Mouse (Mus musculus) cerebellum, adult 2 months (tissue): ENCODE measurements around the gene Zfp362. TPM values are rescaled to one million over a fixed set of nuclear protein-coding genes. Genes with fewer than 3 reads are reported as not detected.
A peak's percentile ranks its signal among the peaks of the same experiment; 100 is the strongest.

Experiments used
- DNase-seq, 2 experiments: peaks; one replicate each; pipeline ENCODE4 v3.0.0; 2021
- H3K27ac ChIP-seq: fragments of 200-500 bp; 2 replicates; pipeline ENCODE4 v1.5.1; 2012; ENCODE audit warnings: low read length, control low read depth, inconsistent platforms; ENCODE audit not compliant: insufficient read depth
- H3K27me3 ChIP-seq: fragments of 200-500 bp; 2 replicates; pipeline ENCODE4 v1.6.1; 2012; ENCODE audit warnings: inconsistent platforms, mild to moderate bottlenecking, low read length, moderate library complexity; ENCODE audit not compliant: control insufficient read depth, insufficient read depth
- H3K4me1 ChIP-seq: fragments of 200-500 bp; 2 replicates; pipeline ENCODE4 v1.6.1; 2011; ENCODE audit warnings: low read length; ENCODE audit not compliant: control insufficient read depth, insufficient read depth
- H3K4me3 ChIP-seq: fragments of 200-500 bp; replicated peaks from 2 replicates; pipeline ENCODE3; 2011; ENCODE audit warnings: mild to moderate bottlenecking, low read depth, low read length, control low read depth; ENCODE audit not compliant: insufficient read depth
- CTCF ChIP-seq: fragments of 200-500 bp; IDR thresholded peaks from 2 replicates; pipeline ENCODE4 v1.5.1; 2011; ENCODE audit warnings: low read depth, mild to moderate bottlenecking, control low read depth, low read length, moderate library complexity, borderline replicate concordance; ENCODE audit not compliant: insufficient read depth
- POLR2A ChIP-seq: fragments of 200-500 bp; IDR thresholded peaks from 2 replicates; pipeline ENCODE4 v1.6.1; 2011; ENCODE audit warnings: low read length, control low read depth, borderline replicate concordance; ENCODE audit not compliant: insufficient read depth
- WGBS: fragments of 180-500 bp; shearing (Covaris S2); methylation state at CpG from one replicate; pipeline ENCODE4 v1.1.7; 2018; 5-methylcytosine and 5-hydroxymethylcytosine counted together
- polyA plus RNA-seq: library from polyadenylated mRNA; depleted of rRNA; stranded (reverse); fragments of >200 nt; gene quantifications from 2 replicates; pipeline ENCODE4 v1.2.3, GENCODE M21; 2012

Gene Zfp362
- polyA plus RNA-seq, 1 experiment = 24.8 TPM

DNA sequence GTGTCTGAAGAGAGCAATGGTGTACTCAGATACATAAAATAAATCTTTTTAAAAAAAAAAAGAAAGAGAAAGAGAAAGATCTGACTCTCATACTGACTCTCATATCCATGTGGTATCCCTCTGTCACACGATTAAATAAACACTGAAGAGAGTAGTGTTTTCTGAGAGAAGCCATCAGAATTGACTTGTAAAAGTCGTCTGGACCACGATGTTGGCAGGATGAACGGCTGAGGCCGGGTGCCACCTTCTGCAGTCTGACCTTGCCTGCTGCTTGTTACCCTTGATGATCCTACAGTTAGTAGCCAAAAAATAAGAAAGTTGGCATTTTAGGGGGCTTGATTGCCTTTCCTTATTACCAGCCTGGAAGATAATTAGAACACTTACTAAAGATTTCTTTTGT, 73.1 kb downstream of the Zfp362 start:
- no peak for DNase-seq
- no peak for TF ChIP-seq POLR2A
- TF ChIP-seq CTCF = no peak
- Histone ChIP-seq H3K27ac (no peak overlapping the region), H3K27me3 (no peaks in the 10 kb centered on the region), H3K4me1 (peaks cover 45% of the 10 kb centered on the region), H3K4me3 (no peak overlapping the region)
- under 1% methylated on average over 5 of the region's 5 CpGs for WGBS

DNA sequence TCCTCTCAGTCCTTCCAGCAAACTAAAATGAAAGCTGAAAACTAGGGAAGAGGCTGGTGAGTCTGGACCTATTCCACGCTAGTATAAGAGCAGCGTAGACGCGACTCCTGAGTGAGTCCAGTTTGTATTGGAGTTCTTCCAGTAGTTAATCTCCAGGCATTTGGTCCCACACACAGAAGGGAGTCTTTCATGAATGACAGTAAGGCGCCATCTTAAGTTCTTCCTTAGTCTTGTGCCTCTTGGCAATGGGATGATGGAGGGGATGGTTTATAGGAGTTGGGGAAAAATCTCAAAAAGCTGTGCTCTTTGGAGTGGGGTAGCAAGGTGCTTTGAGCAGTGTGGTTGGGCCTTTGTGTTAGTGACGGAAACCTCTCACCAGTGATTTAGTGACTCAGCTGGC, 75.6 kb downstream of the Zfp362 start:
- peak overlapping the region; percentile 83; the same call in 1 of the 2 replicates for H3K27ac ChIP-seq
- H3K4me1 ChIP-seq = peaks cover 34% of the 10 kb centered on the region
- H3K27me3 ChIP-seq = no peaks in the 10 kb centered on the region
- 5% methylated on average over 6 of the region's 6 CpGs for WGBS
- TF ChIP-seq POLR2A (no peak), CTCF (no peak)
- peak overlapping the region; percentile 76 for H3K4me3 ChIP-seq
- no peak for DNase-seq

GRCm38 (mm10) chr4:128729709-128730037, 76.2 kb downstream of the Zfp362 start:
- H3K27me3 ChIP-seq = no peaks in the 10 kb centered on the region
- no peak for DNase-seq
- H3K27ac ChIP-seq = peak overlapping the region; percentile 83
- peak overlapping the region; percentile 76 for H3K4me3 ChIP-seq
- WGBS = 3% methylated on average over 5 of the region's 5 CpGs
- TF ChIP-seq POLR2A (no peak), CTCF (no peak)
- peaks cover 32% of the 10 kb centered on the region for H3K4me1 ChIP-seq

- no peak for TF ChIP-seq CTCF
- TF ChIP-seq POLR2A = no peak
- H3K27me3 ChIP-seq = no peaks in the 10 kb centered on the region
- peak; percentile 74 to 82 for DNase-seq
- peak overlapping the region; percentile 76 for H3K4me3 ChIP-seq
- H3K27ac ChIP-seq = peak overlapping the region; percentile 83
- WGBS = 1% methylated on average over 15 of the region's 15 CpGs
- H3K4me1 ChIP-seq = peaks cover 30% of the 10 kb centered on the region
Observed at GRCm38 (mm10) chr4:128729033-128729708, 76.7 kb downstream of the Zfp362 start.

GRCm38 (mm10) chr4:128728431-128728851, 77.4 kb downstream of the Zfp362 start:
- Histone ChIP-seq H3K4me3 (peak overlapping the region; percentile 76), H3K27ac (peak overlapping the region; percentile 96; the same call in 1 of the 2 replicates), H3K27me3 (no peaks in the 10 kb centered on the region), H3K4me1 (peaks cover 27% of the 10 kb centered on the region)
- WGBS = 1% methylated on average over 5 of the region's 5 CpGs
- peak in 1 of 2 experiments; percentile 41 for DNase-seq
- TF ChIP-seq POLR2A (no peak), CTCF (no peak)

DNA sequence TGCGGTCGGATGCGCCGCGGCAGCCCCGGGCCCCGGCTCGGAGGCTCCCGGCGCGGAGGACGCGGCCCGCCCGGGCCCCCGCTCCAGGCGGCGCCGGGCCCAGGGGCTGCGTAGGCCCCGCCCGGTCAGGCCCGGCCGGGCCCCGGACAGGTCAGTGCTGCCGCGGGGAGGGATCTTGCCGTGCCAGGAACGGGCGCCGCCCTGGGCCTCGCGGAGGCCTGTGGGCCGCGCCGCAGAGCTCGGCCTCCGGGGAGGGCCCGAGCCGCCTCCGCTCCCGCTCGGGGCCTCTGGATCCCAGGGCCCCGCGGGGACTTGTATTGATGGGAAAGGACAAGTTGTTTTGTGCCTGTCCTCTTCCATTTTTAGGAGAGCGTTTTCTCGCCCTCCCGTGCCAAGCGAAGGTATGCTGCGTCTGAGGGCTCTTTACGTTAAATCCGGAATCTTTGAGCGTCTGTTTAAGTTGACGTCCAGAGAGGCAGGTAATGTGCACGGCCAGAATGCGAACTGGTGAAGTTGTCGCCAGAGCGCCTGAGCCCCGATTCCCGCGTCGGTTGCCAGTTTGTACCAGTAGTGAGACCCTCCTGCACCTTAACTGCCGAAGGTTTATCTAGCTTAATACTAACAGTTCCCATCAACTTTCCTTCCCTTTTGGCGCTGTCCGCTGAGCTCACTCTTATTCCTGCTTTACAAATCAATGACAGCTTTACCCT, 78.0 kb downstream of the Zfp362 start:
- Histone ChIP-seq H3K27me3 (no peaks in the 10 kb centered on the region), H3K4me1 (peaks cover 28% of the 10 kb centered on the region), H3K27ac (peak overlapping the region; percentile 96), H3K4me3 (peak overlapping the region; percentile 76)
- under 1% methylated on average over 62 of the region's 65 CpGs for WGBS
- DNase-seq = peak; percentile 72 to 76
- TF ChIP-seq POLR2A = no peak

DNA sequence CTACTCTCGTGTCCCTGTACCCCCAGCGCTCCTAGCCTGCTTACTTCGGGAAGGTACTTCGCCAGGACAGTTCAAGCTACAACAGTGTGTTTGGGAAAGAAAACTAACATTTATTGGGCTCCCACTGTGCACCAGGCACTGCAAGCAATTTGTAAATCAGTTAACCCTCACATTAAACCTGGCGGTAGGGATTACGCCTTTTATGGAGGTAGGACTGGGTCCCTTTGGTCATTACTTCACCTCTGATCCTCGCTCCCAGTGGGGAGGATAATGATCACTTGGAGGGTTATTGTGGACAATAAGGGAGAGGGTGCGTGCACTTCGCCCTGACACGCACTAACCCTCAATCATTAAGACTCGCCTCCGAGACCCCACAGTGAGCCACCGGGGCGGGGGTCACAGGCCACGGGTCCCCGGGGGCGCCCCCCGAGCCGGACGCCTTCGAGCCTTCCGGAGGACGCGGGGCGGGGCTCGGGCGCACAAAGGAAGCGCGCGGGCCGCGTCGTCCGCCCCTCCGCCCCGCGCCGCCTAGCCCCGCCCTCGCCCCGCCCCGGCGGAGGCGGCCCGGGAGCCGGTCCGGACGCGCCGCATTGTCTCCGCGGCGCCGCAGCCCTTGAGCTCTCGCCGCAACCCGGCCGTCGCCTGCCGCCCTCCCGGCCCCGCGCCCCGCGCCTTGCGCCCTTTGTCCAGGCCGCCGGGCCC, 78.7 kb downstream of the Zfp362 start:
- WGBS = under 1% methylated on average over 67 of the region's 68 CpGs
- Histone ChIP-seq H3K4me3 (peak overlapping the region; percentile 91), H3K27ac (peak overlapping the region; percentile 96), H3K4me1 (peaks cover 33% of the 10 kb centered on the region), H3K27me3 (no peaks in the 10 kb centered on the region)
- TF ChIP-seq POLR2A (peak; percentile 83), CTCF (no peak)
- DNase-seq = peak; percentile 87 to 89
